Mouse (Mus musculus): ENCODE measurements around the gene Gm10135. TPM values are rescaled to one million over a fixed set of nuclear protein-coding genes. Genes with fewer than 3 reads are reported as not detected.
"Not testable (repeated sequence)": the region's sequence is repeated elsewhere in the genome, so short reads cannot be mapped to it uniquely, and the experiment has no call there.

Gm10135 gene
- polyA plus RNA-seq (2014; fragmentation: Nextera tagmentation; extraction: Ambion mirVana) = not detected in 2 replicates

DNA sequence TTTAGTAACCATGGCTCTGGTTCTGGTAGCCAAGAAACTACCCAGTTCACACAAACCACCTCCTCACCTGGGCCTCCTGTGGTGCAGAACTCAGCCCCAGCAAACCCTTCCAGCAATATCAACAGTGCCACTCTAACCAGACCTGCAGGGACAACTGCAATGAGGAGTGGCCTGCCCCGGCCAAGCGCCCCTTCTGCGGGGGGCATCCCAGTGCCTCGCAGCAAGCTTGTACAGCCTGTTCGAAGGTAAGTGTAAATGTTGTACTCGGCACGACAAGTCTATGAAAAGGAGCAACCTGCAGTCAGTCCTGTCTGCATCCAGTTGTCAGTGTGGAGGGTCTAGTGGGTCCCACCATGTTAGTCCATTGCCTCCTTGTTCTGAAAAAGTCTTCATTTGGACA is at the start of gene Gm10135:
Gene Gm10135 (minus strand): TSS at position 101 of the 400 bp plus-strand sequence.
- DNase-seq (ENCODE audit: low spot score) = no peak
- no peak within 1 kb of the TSS for H3K27ac ChIP-seq (ENCODE audit: low read depth, low read length)
- H3K9ac ChIP-seq (ENCODE audit: low read length) = no peak within 1 kb of the TSS
- 94% methylated on average over 7 of the region's 7 CpGs for WGBS
- H3K4me3 ChIP-seq (ENCODE audit: low read depth, low read length) = no peak within 1 kb of the TSS
- no peaks in the 10 kb centered on the region for H3K27me3 ChIP-seq (ENCODE audit: control insufficient read depth, insufficient read depth, low read length)
- no peaks in the 10 kb centered on the region for H3K36me3 ChIP-seq (ENCODE audit: control insufficient read depth, insufficient read depth, low read length)
- H3K4me1 ChIP-seq (ENCODE audit: control insufficient read depth, insufficient read depth, low read length) = no peaks in the 10 kb centered on the region
- no peaks in the 10 kb centered on the region for H3K9me3 ChIP-seq (ENCODE audit: control insufficient read depth, low read length)
- H3K4me2 ChIP-seq (ENCODE audit: low read depth) = no peak within 1 kb of the TSS
- no peak for ATAC-seq (ENCODE audit: insufficient read depth, low FRiP score, low TSS enrichment)

DNA sequence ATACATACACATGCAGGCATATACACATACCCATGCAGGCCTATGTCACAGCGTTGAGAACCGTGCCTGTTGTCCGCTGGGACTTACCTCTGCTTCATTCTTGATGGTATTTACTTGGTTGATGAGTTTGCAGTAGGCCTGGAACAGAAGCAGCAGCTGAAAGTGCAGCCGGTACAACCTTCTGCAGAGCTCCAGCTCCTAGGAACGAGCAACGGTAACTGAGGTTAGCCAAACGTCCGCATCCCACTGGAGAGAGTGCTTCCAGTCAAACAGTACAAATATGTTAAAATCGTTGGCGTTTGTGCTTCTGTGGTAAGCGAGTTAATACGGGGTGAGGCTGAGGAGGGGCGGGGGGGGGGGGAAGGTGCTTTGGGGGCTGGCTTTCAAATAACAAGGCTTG is 49.3 kb upstream of the Gm10135 start:
- 90% methylated on average over 13 of the region's 13 CpGs for WGBS
- H3K27me3 ChIP-seq (ENCODE audit: control insufficient read depth, insufficient read depth, low read length) = no peaks in the 10 kb centered on the region

DNA sequence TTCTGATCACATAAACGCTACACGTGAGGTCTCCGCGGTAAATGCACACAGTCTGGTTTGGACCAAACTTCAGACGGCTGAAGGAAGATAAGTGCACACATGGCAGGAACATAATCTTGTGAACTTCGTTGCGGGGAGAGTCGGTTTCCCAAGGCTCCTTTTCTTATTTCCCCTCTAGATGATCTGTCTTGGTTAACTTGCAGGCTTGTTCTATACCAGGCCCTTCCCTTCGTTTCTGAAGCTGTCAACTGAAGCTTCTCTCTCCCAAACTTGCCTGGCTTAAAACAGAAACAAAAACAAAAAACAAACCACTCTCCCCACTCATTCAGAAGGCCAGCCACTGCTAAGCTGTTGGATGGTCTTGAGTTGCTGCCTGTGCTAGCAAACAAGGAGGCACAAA is 40.2 kb upstream of the Gm10135 start:
- H3K9ac ChIP-seq (ENCODE audit: low read length) = no peak overlapping the region
- 52% methylated on average over 9 of the region's 9 CpGs for WGBS
- H3K27me3 ChIP-seq (ENCODE audit: control insufficient read depth, insufficient read depth, low read length) = peaks cover 6% of the 10 kb centered on the region; the same call in 1 of the 2 replicates
- H3K4me3 ChIP-seq (ENCODE audit: low read depth, low read length) = no peak overlapping the region
- H3K4me1 ChIP-seq (ENCODE audit: control insufficient read depth, insufficient read depth, low read length) = no peaks in the 10 kb centered on the region
- ATAC-seq (ENCODE audit: insufficient read depth, low FRiP score, low TSS enrichment) (no peak), DNase-seq (ENCODE audit: low spot score) (no peak)
- no peak overlapping the region for H3K27ac ChIP-seq (ENCODE audit: low read depth, low read length)
- no peaks in the 10 kb centered on the region for H3K9me3 ChIP-seq (ENCODE audit: control insufficient read depth, low read length)
- no peak overlapping the region for H3K4me2 ChIP-seq (ENCODE audit: low read depth)
- no peaks in the 10 kb centered on the region for H3K36me3 ChIP-seq (ENCODE audit: control insufficient read depth, insufficient read depth, low read length)

More for the DNA sequence above, 49.3 kb upstream of the Gm10135 start:
- H3K9ac ChIP-seq (ENCODE audit: low read length) = no peak overlapping the region
- no peaks in the 10 kb centered on the region for H3K9me3 ChIP-seq (ENCODE audit: control insufficient read depth, low read length)
- ATAC-seq (ENCODE audit: insufficient read depth, low FRiP score, low TSS enrichment) (no peak), DNase-seq (ENCODE audit: low spot score) (no peak)
- no peak overlapping the region for H3K27ac ChIP-seq (ENCODE audit: low read depth, low read length)
- H3K36me3 ChIP-seq (ENCODE audit: control insufficient read depth, insufficient read depth, low read length) = peaks cover 6% of the 10 kb centered on the region; the same call in 1 of the 2 replicates
- no peaks in the 10 kb centered on the region for H3K4me1 ChIP-seq (ENCODE audit: control insufficient read depth, insufficient read depth, low read length)
- H3K4me2 ChIP-seq (ENCODE audit: low read depth) = no peak overlapping the region
- no peak overlapping the region for H3K4me3 ChIP-seq (ENCODE audit: low read depth, low read length)

DNA sequence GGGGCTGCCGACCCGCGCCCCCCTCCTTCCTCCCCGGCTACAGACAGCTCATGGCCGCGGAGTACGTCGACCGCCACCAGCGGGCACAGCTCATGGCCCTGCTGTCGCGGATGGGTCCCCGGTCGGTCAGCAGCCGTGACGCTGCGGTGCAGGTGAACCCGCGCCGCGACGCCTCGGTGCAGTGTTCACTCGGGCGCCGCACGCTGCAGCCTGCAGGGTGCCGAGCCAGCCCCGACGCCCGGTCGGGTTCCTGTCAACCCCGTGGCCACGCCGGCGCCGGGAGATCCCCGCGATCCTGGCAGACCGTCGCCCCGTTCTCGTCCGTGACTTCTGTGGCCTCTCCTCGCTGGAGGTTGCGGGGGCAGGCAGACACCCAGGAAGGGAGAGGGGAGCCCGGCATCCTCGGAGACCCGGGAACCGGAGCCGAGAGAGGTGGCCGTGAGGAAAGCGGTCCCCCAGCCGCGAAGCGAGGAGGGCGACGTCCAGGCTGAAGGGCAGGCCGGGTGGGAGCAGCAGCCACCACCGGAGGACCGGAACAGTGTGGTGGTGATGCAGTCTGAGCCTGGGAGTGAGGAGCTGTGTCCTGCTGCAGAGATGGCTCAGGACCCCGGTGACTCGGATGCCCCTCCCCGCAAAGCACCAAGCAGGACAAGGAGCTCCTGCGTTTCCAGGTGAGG is 39.2 kb upstream of the Gm10135 start:
- DNase-seq (ENCODE audit: low spot score) (peak; percentile 50), ATAC-seq (ENCODE audit: insufficient read depth, low FRiP score, low TSS enrichment) (peak; percentile 75)
- not testable (repeated sequence) for H3K4me1 ChIP-seq (ENCODE audit: control insufficient read depth, insufficient read depth, low read length); H3K27ac ChIP-seq (ENCODE audit: low read depth, low read length); H3K36me3 ChIP-seq (ENCODE audit: control insufficient read depth, insufficient read depth, low read length); H3K27me3 ChIP-seq (ENCODE audit: control insufficient read depth, insufficient read depth, low read length); H3K9me3 ChIP-seq (ENCODE audit: control insufficient read depth, low read length)
- Histone ChIP-seq H3K4me2 (ENCODE audit: low read depth) (peak overlapping the region; percentile 61), H3K4me3 (ENCODE audit: low read depth, low read length) (peak overlapping the region; percentile 32), H3K9ac (ENCODE audit: low read length) (peak overlapping the region; percentile 41)
- WGBS = 3% methylated on average over 38 of the region's 65 CpGs

GRCm38 (mm10) chr5:73012884-73013610 is 38.5 kb upstream of the Gm10135 start:
- not testable (repeated sequence) for H3K4me3 ChIP-seq (ENCODE audit: low read depth, low read length); H3K9ac ChIP-seq (ENCODE audit: low read length); DNase-seq (ENCODE audit: low spot score); H3K9me3 ChIP-seq (ENCODE audit: control insufficient read depth, low read length); H3K27me3 ChIP-seq (ENCODE audit: control insufficient read depth, insufficient read depth, low read length); H3K4me1 ChIP-seq (ENCODE audit: control insufficient read depth, insufficient read depth, low read length); H3K36me3 ChIP-seq (ENCODE audit: control insufficient read depth, insufficient read depth, low read length); H3K27ac ChIP-seq (ENCODE audit: low read depth, low read length)
- peak; percentile 53; the same call in 1 of the 2 replicates for ATAC-seq (ENCODE audit: insufficient read depth, low FRiP score, low TSS enrichment)
- peak overlapping the region; percentile 61 for H3K4me2 ChIP-seq (ENCODE audit: low read depth)
- WGBS = 18% methylated on average over 24 of the region's 27 CpGs

GRCm38 (mm10) chr5:73011806-73012205 is 37.3 kb upstream of the Gm10135 start:
- not testable (repeated sequence) for ATAC-seq (ENCODE audit: insufficient read depth, low FRiP score, low TSS enrichment); H3K4me1 ChIP-seq (ENCODE audit: control insufficient read depth, insufficient read depth, low read length); H3K27ac ChIP-seq (ENCODE audit: low read depth, low read length); H3K36me3 ChIP-seq (ENCODE audit: control insufficient read depth, insufficient read depth, low read length); DNase-seq (ENCODE audit: low spot score); H3K4me3 ChIP-seq (ENCODE audit: low read depth, low read length); H3K9ac ChIP-seq (ENCODE audit: low read length); H3K4me2 ChIP-seq (ENCODE audit: low read depth); H3K9me3 ChIP-seq (ENCODE audit: control insufficient read depth, low read length)
- WGBS = 93% methylated on average over 13 of the region's 16 CpGs
- peaks cover 12% of the 10 kb centered on the region for H3K27me3 ChIP-seq (ENCODE audit: control insufficient read depth, insufficient read depth, low read length)

DNA sequence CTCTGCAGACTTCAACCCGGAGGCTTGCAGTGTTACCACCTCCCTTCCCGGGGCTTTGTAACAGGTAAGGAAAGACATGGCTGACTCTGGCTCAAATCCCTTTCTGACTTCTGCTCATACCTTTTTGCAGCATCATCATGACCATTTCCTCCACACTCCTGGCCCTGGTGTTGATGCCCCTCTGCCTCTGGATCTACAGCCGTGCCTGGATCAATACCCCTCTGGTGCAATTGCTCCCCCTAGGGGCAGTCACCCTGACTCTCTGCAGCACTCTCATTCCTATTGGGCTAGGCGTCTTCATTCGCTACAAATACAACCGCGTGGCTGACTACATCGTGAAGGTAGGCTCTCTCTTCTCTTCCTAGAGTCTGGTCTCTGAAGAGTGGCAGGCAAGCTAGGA is 33.7 kb upstream of the Gm10135 start:
- H3K9me3 ChIP-seq (ENCODE audit: control insufficient read depth, low read length); ATAC-seq (ENCODE audit: insufficient read depth, low FRiP score, low TSS enrichment); H3K4me2 ChIP-seq (ENCODE audit: low read depth); H3K4me3 ChIP-seq (ENCODE audit: low read depth, low read length); H3K36me3 ChIP-seq (ENCODE audit: control insufficient read depth, insufficient read depth, low read length); H3K27me3 ChIP-seq (ENCODE audit: control insufficient read depth, insufficient read depth, low read length); H3K4me1 ChIP-seq (ENCODE audit: control insufficient read depth, insufficient read depth, low read length); H3K27ac ChIP-seq (ENCODE audit: low read depth, low read length); H3K9ac ChIP-seq (ENCODE audit: low read length): not testable (repeated sequence)
- DNase-seq (ENCODE audit: low spot score) = peak; percentile 35
- WGBS = 42% methylated on average over 8 of the region's 8 CpGs

DNA sequence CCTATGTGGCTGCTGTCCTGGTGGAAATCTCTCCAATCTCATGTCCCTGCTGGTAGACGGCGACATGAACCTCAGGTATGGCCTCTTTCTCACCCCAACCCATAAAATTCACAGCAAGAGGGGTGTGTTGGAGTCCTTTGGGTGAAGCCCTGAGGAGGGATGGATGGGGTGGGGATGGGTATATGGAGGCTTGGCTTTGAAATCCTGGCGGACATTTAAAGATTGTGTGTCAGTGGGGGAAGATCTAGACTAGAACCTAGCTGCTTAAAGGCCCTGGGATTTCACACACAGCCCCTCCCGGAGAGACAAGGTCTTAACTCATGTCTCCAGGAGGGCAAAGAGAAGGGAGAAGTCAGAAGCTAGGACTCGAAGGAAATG is 33.1 kb upstream of the Gm10135 start:
- 40% methylated on average over 5 of the region's 5 CpGs for WGBS
- 0 out of 2 replicates have a peak overlapping the region, but pooled peaks have one; percentile 9 for H3K9ac ChIP-seq (ENCODE audit: low read length)
- no peaks in the 10 kb centered on the region for H3K4me1 ChIP-seq (ENCODE audit: control insufficient read depth, insufficient read depth, low read length)
- no peak overlapping the region for H3K27ac ChIP-seq (ENCODE audit: low read depth, low read length)
- H3K9me3 ChIP-seq (ENCODE audit: control insufficient read depth, low read length) = no peaks in the 10 kb centered on the region
- no peak overlapping the region for H3K4me2 ChIP-seq (ENCODE audit: low read depth)
- H3K4me3 ChIP-seq (ENCODE audit: low read depth, low read length) = peak overlapping the region; percentile 43
- no peaks in the 10 kb centered on the region for H3K36me3 ChIP-seq (ENCODE audit: control insufficient read depth, insufficient read depth, low read length)
- ATAC-seq (ENCODE audit: insufficient read depth, low FRiP score, low TSS enrichment) = no peak; the same call in 1 of the 2 replicates
- H3K27me3 ChIP-seq (ENCODE audit: control insufficient read depth, insufficient read depth, low read length) = peaks cover 10% of the 10 kb centered on the region
- no peak for DNase-seq (ENCODE audit: low spot score)
